Mouse (Mus musculus) spleen, adult 18-20 months (tissue): ENCODE data around the gene Tma7.

Experiments used
- DNase-seq, 2 experiments: peaks; one replicate each; pipeline ENCODE4 v3.0.0; 2022; ENCODE audit warnings: mixed read lengths in 2 of 2

Gene Tma7

GRCm38 (mm10) chr9:109082124-109082800 lies at the start of gene Tma7, which contains the start of gene Ccdc51:
Tma7 (minus strand) TSS chr9:109082587.
Ccdc51 (plus strand) TSS chr9:109082493.
- peak; percentile 75 to 76 for DNase-seq

GRCm38 (mm10) chr9:109130076-109130475 lies 47.7 kb upstream of the Tma7 start:
- no peak for DNase-seq

- no peak for DNase-seq
Measured at GRCm38 (mm10) chr9:109128211-109128610, 45.8 kb upstream of the Tma7 start.

GRCm38 (mm10) chr9:109127076-109127475 lies 44.7 kb upstream of the Tma7 start:
- no peak for DNase-seq

GRCm38 (mm10) chr9:109125481-109125880 lies 43.1 kb upstream of the Tma7 start:
- DNase-seq, result no peak

- no peak for DNase-seq
Measured at GRCm38 (mm10) chr9:109125043-109125442, 42.7 kb upstream of the Tma7 start.

- DNase-seq, result no peak
Measured at GRCm38 (mm10) chr9:109124164-109124563, 41.8 kb upstream of the Tma7 start.

- DNase-seq, result no peak
Measured at GRCm38 (mm10) chr9:109123266-109123665, 40.9 kb upstream of the Tma7 start.

GRCm38 (mm10) chr9:109122553-109123085 lies 40.2 kb upstream of the Tma7 start:
- peak in 1 of 2 experiments; percentile 39 for DNase-seq

- DNase-seq, result no peak
Measured at GRCm38 (mm10) chr9:109120956-109121355, 38.6 kb upstream of the Tma7 start.

- no peak for DNase-seq
Measured at GRCm38 (mm10) chr9:109119571-109119970, 37.2 kb upstream of the Tma7 start.

GRCm38 (mm10) chr9:109118106-109118505 lies 35.7 kb upstream of the Tma7 start:
- DNase-seq, result no peak

- no peak for DNase-seq
Measured at GRCm38 (mm10) chr9:109116205-109116604, 33.8 kb upstream of the Tma7 start.

GRCm38 (mm10) chr9:109114871-109115270 lies 32.5 kb upstream of the Tma7 start:
- DNase-seq, result no peak

GRCm38 (mm10) chr9:109114276-109114675 lies 31.9 kb upstream of the Tma7 start:
- DNase-seq, result no peak

- DNase-seq, result no peak
Measured at GRCm38 (mm10) chr9:109113331-109113730, 30.9 kb upstream of the Tma7 start.

GRCm38 (mm10) chr9:109111591-109111990 lies 29.2 kb upstream of the Tma7 start:
- DNase-seq, result no peak

GRCm38 (mm10) chr9:109111101-109111500 lies 28.7 kb upstream of the Tma7 start:
- DNase-seq, result no peak

GRCm38 (mm10) chr9:109110240-109110639 lies 27.9 kb upstream of the Tma7 start:
- DNase-seq, result no peak

GRCm38 (mm10) chr9:109107341-109107740 lies 25.0 kb upstream of the Tma7 start:
- DNase-seq, result no peak

- DNase-seq, result no peak
Measured at GRCm38 (mm10) chr9:109105648-109106047, 23.3 kb upstream of the Tma7 start.

GRCm38 (mm10) chr9:109105011-109105410 lies 22.6 kb upstream of the Tma7 start:
- DNase-seq, result no peak

GRCm38 (mm10) chr9:109104083-109104482 lies 21.7 kb upstream of the Tma7 start:
- DNase-seq, result no peak

GRCm38 (mm10) chr9:109103250-109103649 lies 20.9 kb upstream of the Tma7 start:
- DNase-seq, result no peak

GRCm38 (mm10) chr9:109102541-109102940 lies 20.2 kb upstream of the Tma7 start:
- DNase-seq, result no peak
